Mouse (Mus musculus): ENCODE results near the gene Rabac1. TPM values are rescaled to one million over a fixed set of nuclear protein-coding genes. Genes with fewer than 3 reads are reported as not detected.

The Rabac1 gene
- polyA plus RNA-seq, 1 experiment from 2014 or later, result 123 TPM

- Histone ChIP-seq H3K27me3 (replicated peaks) (peaks cover 97% of the 10 kb centered on the region), H3K9me3 (no peaks in the 10 kb centered on the region), H3K27ac (no peak overlapping the region), H3K4me1 (replicated peaks) (peaks cover 6% of the 10 kb centered on the region), H3K4me2 (replicated peaks) (no peak overlapping the region), H3K4me3 (replicated peaks) (no peak overlapping the region), H3K36me3 (no peaks in the 10 kb centered on the region), H3K9ac (no peak overlapping the region)
- 2% methylated on average over 8 of the region's 8 CpGs for WGBS
- peak; percentile 71 for ATAC-seq
Measured at GRCm38 (mm10) chr7:24949958-24950623, 22.5 kb downstream of the Rabac1 start.

- 3% methylated on average over 29 of the region's 29 CpGs for WGBS
- no peak overlapping the region for H3K9ac ChIP-seq
Measured at GRCm38 (mm10) chr7:24948774-24949173, 23.8 kb downstream of the Rabac1 start.

GRCm38 (mm10) chr7:24947316-24948048 is 25.1 kb downstream of the Rabac1 start:
- H3K4me2 ChIP-seq (replicated peaks), result no peak overlapping the region
- H3K4me1 ChIP-seq (replicated peaks), result peaks cover 6% of the 10 kb centered on the region; the same call in 1 of the 2 replicates
- H3K27me3 ChIP-seq (replicated peaks), result peaks cover 99% of the 10 kb centered on the region
- no peak for ATAC-seq
- H3K9ac ChIP-seq, result no peak overlapping the region
- H3K27ac ChIP-seq, result no peak overlapping the region
- H3K36me3 ChIP-seq, result no peaks in the 10 kb centered on the region
- H3K9me3 ChIP-seq, result no peaks in the 10 kb centered on the region
- no peak overlapping the region for H3K4me3 ChIP-seq (replicated peaks)
- 7% methylated on average over 7 of the region's 7 CpGs for WGBS

More at GRCm38 (mm10) chr7:24948774-24949173, 23.8 kb downstream of the Rabac1 start:
- Histone ChIP-seq H3K4me2 (replicated peaks) (no peak overlapping the region), H3K36me3 (no peaks in the 10 kb centered on the region), H3K27me3 (replicated peaks) (peaks cover 99% of the 10 kb centered on the region), H3K4me3 (replicated peaks) (no peak overlapping the region), H3K27ac (no peak overlapping the region), H3K9me3 (no peaks in the 10 kb centered on the region), H3K4me1 (replicated peaks) (peaks cover 6% of the 10 kb centered on the region; the same call in 1 of the 2 replicates)
- no peak for ATAC-seq

- H3K36me3 ChIP-seq, result no peaks in the 10 kb centered on the region
- H3K27ac ChIP-seq, result no peak within 1 kb of the TSS
- peaks cover 6% of the 10 kb centered on the region; the same call in 1 of the 2 replicates for H3K4me1 ChIP-seq (replicated peaks)
- WGBS, result under 1% methylated on average over 50 of the region's 72 CpGs
- H3K9ac ChIP-seq, result 0 out of 2 replicates have a peak within 1 kb of the TSS, but pooled peaks have one; percentile 28
- ATAC-seq, result no peak
- H3K4me3 ChIP-seq (replicated peaks), result peak within 1 kb of the TSS; percentile 38
- H3K4me2 ChIP-seq (replicated peaks), result peak within 1 kb of the TSS; percentile 77
- peaks cover 92% of the 10 kb centered on the region for H3K27me3 ChIP-seq (replicated peaks)
- no peaks in the 10 kb centered on the region for H3K9me3 ChIP-seq
Measured at GRCm38 (mm10) chr7:24944257-24944950, 28.1 kb downstream of the Rabac1 start, which contains the start of gene Gm4881. TSS of gene Gm4881 (minus strand) at chr7:24944494.

GRCm38 (mm10) chr7:24943641-24944040 is 28.9 kb downstream of the Rabac1 start:
- no peak overlapping the region for H3K9ac ChIP-seq
- H3K4me3 ChIP-seq (replicated peaks), result no peak overlapping the region
- H3K4me2 ChIP-seq (replicated peaks), result no peak overlapping the region
- 8% methylated on average over 6 of the region's 6 CpGs for WGBS
- H3K4me1 ChIP-seq (replicated peaks), result peaks cover 6% of the 10 kb centered on the region; the same call in 1 of the 2 replicates
- peaks cover 92% of the 10 kb centered on the region for H3K27me3 ChIP-seq (replicated peaks)
- no peak for ATAC-seq
- no peaks in the 10 kb centered on the region for H3K9me3 ChIP-seq
- no peak overlapping the region for H3K27ac ChIP-seq
- no peaks in the 10 kb centered on the region for H3K36me3 ChIP-seq

- Histone ChIP-seq H3K9ac (no peak overlapping the region), H3K9me3 (no peaks in the 10 kb centered on the region), H3K4me3 (replicated peaks) (no peak overlapping the region), H3K36me3 (no peaks in the 10 kb centered on the region), H3K27ac (no peak overlapping the region), H3K4me2 (replicated peaks) (no peak overlapping the region), H3K27me3 (replicated peaks) (peaks cover 72% of the 10 kb centered on the region), H3K4me1 (replicated peaks) (0 out of 2 replicates have a peak, but pooled peaks cover 4% of the 10 kb centered on the region)
- WGBS, result 2% methylated on average over 15 of the region's 15 CpGs
- ATAC-seq, result no peak
Measured at GRCm38 (mm10) chr7:24931651-24932050, 40.9 kb downstream of the Rabac1 start.

GRCm38 (mm10) chr7:24930475-24930874 is 42.1 kb downstream of the Rabac1 start:
- Histone ChIP-seq H3K36me3 (peaks cover 7% of the 10 kb centered on the region), H3K4me2 (replicated peaks) (no peak overlapping the region), H3K27me3 (replicated peaks) (peaks cover 64% of the 10 kb centered on the region), H3K4me1 (replicated peaks) (0 out of 2 replicates have a peak, but pooled peaks cover 4% of the 10 kb centered on the region), H3K9ac (no peak overlapping the region), H3K27ac (no peak overlapping the region), H3K9me3 (no peaks in the 10 kb centered on the region), H3K4me3 (replicated peaks) (no peak overlapping the region)
- 44% methylated on average over 6 of the region's 6 CpGs for WGBS
- ATAC-seq, result no peak

Other genes with a start within 250 kb of the Rabac1 start
- gene Gm4763, start 245.8 kb downstream of the Rabac1 start, polyA plus RNA-seq (2015; fragmentation: Nextera tagmentation; extraction: Ambion mirVana), result not detected in 2 replicates
- gene Cd177, start 212.4 kb downstream of the Rabac1 start, polyA plus RNA-seq (2015; fragmentation: Nextera tagmentation; extraction: Ambion mirVana), result 1.2 and 2.0 TPM in 2 replicates
- 0.39 and 0.45 TPM in 2 replicates for gene Ceacam10, start 195.5 kb downstream of the Rabac1 start, polyA plus RNA-seq (2015; fragmentation: Nextera tagmentation; extraction: Ambion mirVana)
- gene Gm9844, start 110.5 kb downstream of the Rabac1 start, polyA plus RNA-seq (2015; fragmentation: Nextera tagmentation; extraction: Ambion mirVana), result 17.2 and 17.8 TPM in 2 replicates
- not detected in 2 replicates for gene Lypd4, start 102.8 kb downstream of the Rabac1 start, polyA plus RNA-seq (2015; fragmentation: Nextera tagmentation; extraction: Ambion mirVana)
- gene Dmrtc2, start 102.7 kb downstream of the Rabac1 start, polyA plus RNA-seq (2015; fragmentation: Nextera tagmentation; extraction: Ambion mirVana), result not detected in 2 replicates
- 2,486 and 2,546 TPM in 2 replicates for gene Rps19, start 88.4 kb downstream of the Rabac1 start, polyA plus RNA-seq (2015; fragmentation: Nextera tagmentation; extraction: Ambion mirVana)
- gene Cd79a, start 75.4 kb downstream of the Rabac1 start, polyA plus RNA-seq (2015; fragmentation: Nextera tagmentation; extraction: Ambion mirVana), result 0.19 and 0.29 TPM in 2 replicates
- gene Arhgef1, start 69.8 kb downstream of the Rabac1 start, polyA plus RNA-seq (2015; fragmentation: Nextera tagmentation; extraction: Ambion mirVana), result 76.5 and 77.7 TPM in 2 replicates
- not detected in 2 replicates for gene Gm4881, start 28.3 kb downstream of the Rabac1 start, polyA plus RNA-seq (2015; fragmentation: Nextera tagmentation; extraction: Ambion mirVana)
- gene Atp1a3, start 33.2 kb upstream of the Rabac1 start, polyA plus RNA-seq (2015; fragmentation: Nextera tagmentation; extraction: Ambion mirVana), result 3.8 TPM in 2 replicates
- 3.3 and 3.7 TPM in 2 replicates for gene Grik5, start 99.6 kb upstream of the Rabac1 start, polyA plus RNA-seq (2015; fragmentation: Nextera tagmentation; extraction: Ambion mirVana)
- 24.7 and 25.3 TPM in 2 replicates for gene Zfp574, start 99.8 kb upstream of the Rabac1 start, polyA plus RNA-seq (2015; fragmentation: Nextera tagmentation; extraction: Ambion mirVana)
- gene Pou2f2, start 207.0 kb upstream of the Rabac1 start, polyA plus RNA-seq (2015; fragmentation: Nextera tagmentation; extraction: Ambion mirVana), result 1.8 TPM in 2 replicates
- 13.2 and 13.5 TPM in 2 replicates for gene Dedd2, start 247.9 kb upstream of the Rabac1 start, polyA plus RNA-seq (2015; fragmentation: Nextera tagmentation; extraction: Ambion mirVana)
- gene Zfp526, start 248.7 kb upstream of the Rabac1 start, polyA plus RNA-seq (2015; fragmentation: Nextera tagmentation; extraction: Ambion mirVana), result 2.6 and 2.8 TPM in 2 replicates